Mouse (Mus musculus) activated CD4-positive, CD25-positive, alpha-beta regulatory T cell, adult 4 months (primary cell): Measurements from ENCODE around the gene Gnb1. TPM values are rescaled to one million over a fixed set of nuclear protein-coding genes. Genes with fewer than 3 reads are reported as not detected.
"Not testable (repeated sequence)": the region's sequence is repeated elsewhere in the genome, so short reads cannot be mapped to it uniquely, and the experiment has no call there.

ENCODE experiments used
- ATAC-seq: one replicate; pipeline ENCODE4 v1.8.0; 2017
- polyA plus RNA-seq, 2 experiments: library from polyadenylated mRNA; unstranded; fragments of 100-300 nt; shearing (Covaris generic); gene quantifications; one replicate each; pipeline ENCODE4 v1.2.1; 2017

Gene Gnb1
- 100 to 1,000 TPM in 1 of 2 experiments, 10 to 100 TPM in 1; 90.9 to 196 TPM for polyA plus RNA-seq

GRCm38 (mm10) chr4:155490990-155491504, at the start of gene Gnb1:
Gene Gnb1 (plus strand): TSS chr4:155491361.
- ATAC-seq: peak; percentile 65

- ATAC-seq: no peak
These were observed 48.4 kb upstream of the Gnb1 start for GRCm38 (mm10) chr4:155442808-155443207.

GRCm38 (mm10) chr4:155451597-155451996, 39.6 kb upstream of the Gnb1 start:
- ATAC-seq: no peak

GRCm38 (mm10) chr4:155458575-155458974, 32.6 kb upstream of the Gnb1 start:
- ATAC-seq: no peak

- no peak for ATAC-seq
These were observed 28.1 kb upstream of the Gnb1 start for GRCm38 (mm10) chr4:155463050-155463449.

- no peak for ATAC-seq
These were observed 27.6 kb upstream of the Gnb1 start for GRCm38 (mm10) chr4:155463611-155464010.

- ATAC-seq: no peak
These were observed 27.1 kb upstream of the Gnb1 start for GRCm38 (mm10) chr4:155464061-155464460.

GRCm38 (mm10) chr4:155465607-155466006, 25.6 kb upstream of the Gnb1 start:
- ATAC-seq: no peak

GRCm38 (mm10) chr4:155466080-155466479, 25.1 kb upstream of the Gnb1 start:
- ATAC-seq: no peak

- ATAC-seq: no peak
These were observed 23.7 kb upstream of the Gnb1 start for GRCm38 (mm10) chr4:155467237-155468010.

- ATAC-seq: peak; percentile 23
These were observed 22.2 kb upstream of the Gnb1 start, which contains the start of gene Tmem52 for GRCm38 (mm10) chr4:155468952-155469351. Gene Tmem52 (plus strand): TSS chr4:155469114.

GRCm38 (mm10) chr4:155469590-155470262, 21.4 kb upstream of the Gnb1 start:
- no peak for ATAC-seq

GRCm38 (mm10) chr4:155470263-155470953, 20.8 kb upstream of the Gnb1 start:
- no peak for ATAC-seq

- no peak for ATAC-seq
These were observed 20.2 kb upstream of the Gnb1 start for GRCm38 (mm10) chr4:155470997-155471396.

GRCm38 (mm10) chr4:155471406-155471805, 19.8 kb upstream of the Gnb1 start:
- no peak for ATAC-seq

GRCm38 (mm10) chr4:155472716-155473290, 18.4 kb upstream of the Gnb1 start:
- ATAC-seq: no peak

- ATAC-seq: no peak
These were observed 17.8 kb upstream of the Gnb1 start for GRCm38 (mm10) chr4:155473319-155473718.

- ATAC-seq: not testable (repeated sequence)
These were observed 17.4 kb upstream of the Gnb1 start for GRCm38 (mm10) chr4:155473796-155474195.

- ATAC-seq: peak; percentile 92
These were observed 9.6 kb upstream of the Gnb1 start for GRCm38 (mm10) chr4:155481381-155482124.

- ATAC-seq: no peak
These were observed 9.1 kb upstream of the Gnb1 start for GRCm38 (mm10) chr4:155482125-155482480.

GRCm38 (mm10) chr4:155482733-155483540, 8.2 kb upstream of the Gnb1 start:
- ATAC-seq: no peak
